Mouse (Mus musculus): ENCODE measurements at regions not wholly inside any gene's neighbourhood (a gene's known extent, or its start where the extent isn't known, plus 50 kb on each side); places are given as distances from the start of the nearest gene placed in this dataset.
"Not testable (repeated sequence)": the region's sequence is repeated elsewhere in the genome, so short reads cannot be mapped to it uniquely, and the experiment has no call there.

DNA sequence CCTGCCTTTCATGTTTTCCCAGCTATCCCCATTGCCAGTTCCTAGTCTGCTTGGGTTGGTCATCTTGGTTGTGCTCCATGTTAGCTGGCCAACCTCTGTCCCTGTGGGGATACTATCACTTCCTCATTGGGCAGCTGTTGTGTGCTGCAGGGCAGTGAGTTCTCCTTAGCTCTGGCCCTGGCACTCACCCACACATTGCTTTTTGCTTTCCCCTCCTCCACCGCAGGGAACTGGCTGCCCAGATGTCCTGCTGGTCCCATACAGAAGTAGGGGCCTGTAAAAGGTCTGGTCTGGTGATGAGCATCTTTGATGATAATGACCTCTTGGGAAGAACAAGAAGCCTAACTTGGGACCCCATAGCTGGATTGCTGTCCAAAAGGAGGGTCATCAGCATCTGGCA, 308.2 kb upstream of the Gm21863 start:
- H3K9ac ChIP-seq (ENCODE audit: insufficient read depth, low read depth, low read length, poor library complexity, severe bottlenecking); DNase-seq (ENCODE audit: low read depth, low spot score); H3K27ac ChIP-seq (ENCODE audit: insufficient read depth, low read depth, low read length, poor library complexity, severe bottlenecking); H3K4me1 ChIP-seq (ENCODE audit: control insufficient read depth in 2 of 2, insufficient read depth in 2 of 2, low read length in 2 of 2, poor library complexity in 1 of 2); H3K4me3 ChIP-seq (ENCODE audit: insufficient read depth in 1 of 2, low read depth in 1 of 2, low read length in 2 of 2, poor library complexity in 1 of 2, severe bottlenecking in 1 of 2); in situ Hi-C loops (cut with MboI; ENCODE audit: low sequenced_read_pairs in 2 of 2, unreplicated experiment in 2 of 2); H3K9me3 ChIP-seq (ENCODE audit: control insufficient read depth, insufficient read depth, low read depth, low read length); H3K36me3 ChIP-seq (ENCODE audit: control insufficient read depth, insufficient read depth, low read length, poor library complexity, severe bottlenecking): not testable (repeated sequence)

GRCm38 (mm10) chr12:19668541-19668940, 285.8 kb upstream of the Gm21863 start:
- in situ Hi-C loops (cut with MboI; ENCODE audit: low sequenced_read_pairs in 2 of 2, unreplicated experiment in 2 of 2), result loop anchor here in 1 of 2 experiments (10.0 kb wide), 1 partner anchor 1424 kb away; no protein-coding TSS in a partner anchor
- not testable (repeated sequence) for H3K4me3 ChIP-seq (ENCODE audit: insufficient read depth in 1 of 2, low read depth in 1 of 2, low read length in 2 of 2, poor library complexity in 1 of 2, severe bottlenecking in 1 of 2); H3K36me3 ChIP-seq (ENCODE audit: control insufficient read depth, insufficient read depth, low read length, poor library complexity, severe bottlenecking); H3K9me3 ChIP-seq (ENCODE audit: control insufficient read depth, insufficient read depth, low read depth, low read length); H3K4me1 ChIP-seq (ENCODE audit: control insufficient read depth in 2 of 2, insufficient read depth in 2 of 2, low read length in 2 of 2, poor library complexity in 1 of 2); DNase-seq (ENCODE audit: low read depth, low spot score); H3K9ac ChIP-seq (ENCODE audit: insufficient read depth, low read depth, low read length, poor library complexity, severe bottlenecking)
- 0 out of 2 replicates have a peak overlapping the region, but pooled peaks have one; percentile 74 for H3K27ac ChIP-seq (ENCODE audit: insufficient read depth, low read depth, low read length, poor library complexity, severe bottlenecking)

- DNase-seq (ENCODE audit: low read depth, low spot score), result peak; percentile 73
- H3K9me3 ChIP-seq (ENCODE audit: control insufficient read depth, insufficient read depth, low read depth, low read length); in situ Hi-C loops (cut with MboI; ENCODE audit: low sequenced_read_pairs in 2 of 2, unreplicated experiment in 2 of 2); H3K4me1 ChIP-seq (ENCODE audit: control insufficient read depth in 2 of 2, insufficient read depth in 2 of 2, low read length in 2 of 2, poor library complexity in 1 of 2); H3K27ac ChIP-seq (ENCODE audit: insufficient read depth, low read depth, low read length, poor library complexity, severe bottlenecking); H3K9ac ChIP-seq (ENCODE audit: insufficient read depth, low read depth, low read length, poor library complexity, severe bottlenecking); H3K36me3 ChIP-seq (ENCODE audit: control insufficient read depth, insufficient read depth, low read length, poor library complexity, severe bottlenecking); H3K4me3 ChIP-seq (ENCODE audit: insufficient read depth in 1 of 2, low read depth in 1 of 2, low read length in 2 of 2, poor library complexity in 1 of 2, severe bottlenecking in 1 of 2): not testable (repeated sequence)
Measured at GRCm38 (mm10) chr12:19670636-19671035, 283.7 kb upstream of the Gm21863 start.

Data from ES-E14 (cell line).